Mouse (Mus musculus): ENCODE results near the gene Patz1. TPM values are rescaled to one million over a fixed set of nuclear protein-coding genes. Genes with fewer than 3 reads are reported as not detected.

The Patz1 gene
- polyA plus RNA-seq (2015; fragmentation: Nextera tagmentation; extraction: Ambion mirVana): 34.2 and 36.1 TPM in 2 replicates

DNA sequence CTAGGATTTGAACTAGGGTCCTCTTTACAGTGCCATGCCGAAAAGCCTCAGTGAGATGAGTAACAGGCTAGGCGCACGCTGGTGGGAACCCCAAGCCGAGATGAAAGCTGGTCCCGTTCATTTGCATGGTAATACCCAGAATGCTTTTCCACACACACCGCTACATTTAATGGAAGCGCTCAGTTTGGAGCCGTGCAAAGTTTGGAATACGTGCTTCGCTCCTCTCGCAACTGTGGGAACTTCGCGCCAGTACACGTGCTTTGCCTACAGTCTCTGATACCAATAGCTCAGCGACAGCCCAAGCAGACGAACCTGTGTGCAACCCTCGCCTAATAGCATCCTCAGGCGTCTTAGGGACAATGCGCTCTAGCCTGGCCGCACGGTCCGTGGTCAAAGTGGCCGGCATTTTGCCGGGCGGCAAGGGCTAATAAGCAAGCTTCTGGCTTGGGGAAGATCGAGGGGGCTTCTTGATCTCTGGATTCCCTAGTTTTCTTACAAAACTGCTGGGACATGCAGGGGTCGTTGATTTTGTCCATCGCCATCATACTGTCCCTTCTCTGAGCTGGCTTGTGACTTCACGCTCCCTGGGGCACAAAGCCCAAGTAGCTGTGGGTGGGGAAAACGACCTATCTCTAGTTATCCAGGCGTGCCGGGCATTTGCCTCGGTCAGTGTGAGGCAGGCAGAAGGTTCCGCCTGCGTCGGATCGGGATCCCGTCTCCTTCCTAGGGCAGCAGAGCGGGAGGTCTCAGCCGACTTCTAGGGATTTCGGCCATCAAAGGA, at the start of gene Patz1:
Gene Patz1, plus strand, starts transcription at position 354 of the 781 bp plus-strand sequence.
- Histone ChIP-seq H3K9ac (peak within 1 kb of the TSS; percentile 98), H3K4me2 (replicated peaks) (peak within 1 kb of the TSS; percentile 98), H3K4me3 (replicated peaks) (peak within 1 kb of the TSS; percentile 88), H3K36me3 (0 out of 2 replicates have a peak, but pooled peaks cover 3% of the 10 kb centered on the region), H3K9me3 (no peaks in the 10 kb centered on the region), H3K27me3 (replicated peaks) (no peaks in the 10 kb centered on the region), H3K27ac (peak within 1 kb of the TSS; percentile 100), H3K4me1 (replicated peaks) (peaks cover 24% of the 10 kb centered on the region)
- under 1% methylated on average over 41 of the region's 41 CpGs for WGBS
- peak; percentile 30 for ATAC-seq

DNA sequence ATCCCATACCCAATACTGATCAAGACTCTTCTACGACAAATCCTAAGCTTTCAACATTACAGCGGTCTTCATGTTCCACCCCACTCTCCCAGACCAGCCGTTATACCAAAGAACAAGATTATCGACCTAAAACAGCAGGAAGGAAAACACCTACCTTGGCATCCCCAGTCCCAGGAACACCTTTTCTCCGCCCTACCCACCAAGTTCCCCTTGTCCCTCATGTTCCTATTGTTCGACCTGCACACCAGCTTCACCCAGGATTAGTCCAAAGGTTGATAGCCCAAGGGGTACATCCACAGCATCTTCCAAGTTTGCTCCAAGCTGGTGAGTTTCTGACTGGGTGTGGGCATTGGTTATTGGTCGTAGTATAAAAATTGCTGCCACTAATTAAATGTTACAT, 46.3 kb upstream of the Patz1 start:
- Histone ChIP-seq H3K9me3 (peaks cover 3% of the 10 kb centered on the region; the same call in 1 of the 2 replicates), H3K4me1 (replicated peaks) (no peaks in the 10 kb centered on the region), H3K27me3 (replicated peaks) (no peaks in the 10 kb centered on the region), H3K4me3 (replicated peaks) (no peak overlapping the region), H3K27ac (no peak overlapping the region), H3K36me3 (peaks cover 37% of the 10 kb centered on the region), H3K4me2 (replicated peaks) (no peak overlapping the region), H3K9ac (no peak overlapping the region)
- no peak for ATAC-seq
- WGBS: 93% methylated on average over 7 of the region's 7 CpGs

DNA sequence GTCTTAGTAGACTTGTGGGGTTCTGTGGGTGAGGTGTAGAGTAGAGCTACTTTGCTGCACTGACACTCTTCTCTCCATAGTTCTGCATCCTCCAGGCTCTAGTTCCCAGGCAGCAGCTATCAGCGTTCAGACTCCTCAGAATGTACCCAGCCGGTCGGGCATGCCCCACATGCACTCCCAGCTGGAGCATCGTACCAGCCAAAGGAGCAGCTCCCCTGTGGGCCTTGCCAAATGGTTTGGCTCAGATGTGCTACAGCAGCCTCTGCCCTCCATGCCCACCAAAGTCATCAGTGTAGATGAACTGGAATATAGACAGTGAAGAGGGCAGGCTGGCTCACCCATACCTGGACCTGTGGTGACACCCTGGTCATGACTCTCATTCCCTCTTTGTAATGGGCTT, 44.9 kb upstream of the Patz1 start:
- WGBS: 78% methylated on average over 4 of the region's 4 CpGs
- Histone ChIP-seq H3K36me3 (peaks cover 39% of the 10 kb centered on the region), H3K4me2 (replicated peaks) (no peak overlapping the region), H3K4me3 (replicated peaks) (no peak overlapping the region), H3K9ac (no peak overlapping the region), H3K9me3 (peaks cover 3% of the 10 kb centered on the region; the same call in 1 of the 2 replicates), H3K27me3 (replicated peaks) (no peaks in the 10 kb centered on the region), H3K27ac (no peak overlapping the region), H3K4me1 (replicated peaks) (no peaks in the 10 kb centered on the region)
- ATAC-seq: no peak

DNA sequence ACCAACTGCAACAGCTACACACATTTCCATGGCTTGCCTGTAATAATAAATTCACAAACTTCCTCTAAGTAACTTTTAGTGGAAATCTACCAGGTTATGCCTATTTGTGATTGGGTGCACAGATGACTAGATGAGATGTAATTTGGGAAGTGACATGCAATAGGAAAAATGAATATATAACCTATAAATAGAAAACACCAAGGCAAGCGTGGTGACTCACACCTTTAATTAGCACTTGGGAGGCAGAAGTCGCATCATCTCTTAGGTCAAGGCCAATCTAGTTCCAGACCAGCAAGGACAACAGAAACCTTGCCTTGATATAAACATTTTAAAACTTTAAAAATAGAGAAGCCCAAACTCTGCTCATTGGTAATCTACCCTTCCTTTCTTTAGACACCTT, 41.3 kb upstream of the Patz1 start:
- Histone ChIP-seq H3K4me1 (replicated peaks) (no peaks in the 10 kb centered on the region), H3K27me3 (replicated peaks) (no peaks in the 10 kb centered on the region), H3K9me3 (no peaks in the 10 kb centered on the region), H3K36me3 (peaks cover 44% of the 10 kb centered on the region), H3K9ac (no peak overlapping the region), H3K4me3 (replicated peaks) (no peak overlapping the region), H3K4me2 (replicated peaks) (no peak overlapping the region), H3K27ac (no peak overlapping the region)
- no peak for ATAC-seq
- WGBS: 92% methylated on average over 2 of the region's 2 CpGs

DNA sequence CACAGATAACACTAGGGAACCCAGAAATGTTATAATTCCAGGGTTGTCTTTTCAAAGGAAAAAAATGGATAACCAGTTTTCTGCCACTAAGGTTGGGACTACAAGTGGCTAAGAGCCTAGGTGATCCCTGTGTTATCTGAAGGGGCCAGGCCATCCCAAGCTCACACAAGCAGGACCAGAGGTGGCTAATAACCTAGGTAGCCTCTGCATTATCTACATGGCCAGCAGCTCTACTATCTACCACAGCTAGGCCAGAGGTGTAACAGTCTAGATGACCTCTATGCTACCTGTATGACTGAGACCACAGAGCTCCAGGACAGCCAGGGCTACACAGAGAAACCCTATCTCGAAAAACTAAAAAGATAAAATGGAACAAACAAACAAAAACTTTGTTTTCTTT, 29.1 kb upstream of the Patz1 start:
- no peak overlapping the region for H3K4me2 ChIP-seq (replicated peaks)
- ATAC-seq: no peak
- H3K27me3 ChIP-seq (replicated peaks): no peaks in the 10 kb centered on the region
- H3K9ac ChIP-seq: no peak overlapping the region
- H3K4me3 ChIP-seq (replicated peaks): no peak overlapping the region
- WGBS: 88% methylated on average over 1 of the region's 1 CpGs
- peaks cover 38% of the 10 kb centered on the region for H3K36me3 ChIP-seq
- H3K9me3 ChIP-seq: no peaks in the 10 kb centered on the region
- peaks cover 5% of the 10 kb centered on the region; the same call in 1 of the 2 replicates for H3K4me1 ChIP-seq (replicated peaks)
- H3K27ac ChIP-seq: no peak overlapping the region

DNA sequence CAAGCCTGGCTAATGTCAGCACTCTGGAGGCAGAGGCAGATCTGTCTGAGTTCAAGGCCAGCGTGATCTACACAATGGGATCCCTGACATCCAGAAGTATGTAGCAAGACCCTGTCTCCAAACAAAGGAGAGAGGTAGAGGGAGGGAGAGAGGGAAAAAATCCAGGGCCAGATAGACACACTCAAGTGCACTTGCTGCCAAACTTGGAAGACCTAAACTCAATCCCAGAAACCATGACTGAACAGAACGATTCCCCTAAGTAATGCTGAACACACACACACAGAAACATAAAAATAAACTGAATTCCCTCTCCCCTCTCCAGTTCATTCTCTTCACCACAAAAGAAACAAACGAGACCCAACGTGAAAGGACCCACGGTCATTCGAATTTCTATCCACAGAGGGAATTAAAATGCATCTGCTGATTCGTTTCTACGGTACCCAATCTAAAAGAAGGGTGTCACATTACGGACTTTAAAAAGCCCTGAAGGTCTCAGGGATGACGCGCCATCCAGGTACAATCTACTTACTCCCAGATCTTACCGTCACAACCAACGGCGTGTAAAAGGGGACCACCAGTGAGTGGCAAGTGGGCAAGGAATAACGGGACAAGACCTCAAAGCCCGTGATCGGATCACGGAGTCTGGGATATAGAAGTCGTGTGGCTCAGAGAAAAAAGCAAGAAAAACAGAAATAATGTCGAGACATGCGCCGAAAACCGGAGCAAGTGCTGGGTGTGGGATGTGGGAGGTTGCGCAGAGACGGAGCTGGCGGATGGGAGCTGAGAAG, 23.2 kb upstream of the Patz1 start:
- peak overlapping the region; percentile 69 for H3K4me3 ChIP-seq (replicated peaks)

DNA sequence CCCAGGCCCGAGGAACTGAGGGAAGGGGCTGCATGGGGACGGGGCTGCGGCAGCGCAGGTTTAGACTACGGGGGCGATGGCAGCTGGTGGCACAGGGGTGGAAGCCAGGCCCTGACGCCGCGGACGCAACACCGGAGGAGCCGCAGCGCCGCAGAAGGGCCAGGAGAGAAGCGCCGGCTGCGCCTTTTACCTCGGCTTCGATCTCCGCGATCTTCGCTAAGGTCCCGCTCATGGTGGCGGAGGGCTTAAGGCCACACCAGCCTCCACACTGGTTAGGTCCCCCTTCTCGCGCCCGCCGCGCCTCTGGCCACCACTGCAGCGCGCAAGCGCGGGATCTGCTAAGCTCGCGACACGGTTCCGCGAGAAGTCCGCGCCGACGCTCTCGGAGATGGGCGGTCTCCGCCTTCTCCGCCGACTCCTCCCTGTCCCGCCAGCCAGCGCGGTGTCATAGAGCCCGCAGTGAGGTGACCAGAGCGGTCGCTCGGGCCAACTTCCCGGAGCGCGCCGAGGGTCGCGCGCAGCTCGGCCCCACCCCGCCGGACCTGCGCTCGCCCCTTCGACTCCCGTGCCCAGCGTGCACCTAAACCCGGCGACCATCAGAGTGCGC, 22.5 kb upstream of the Patz1 start, which contains the start of gene Drg1:
Gene Drg1, minus strand, starts transcription at position 337 of the 607 bp plus-strand sequence.
- WGBS: under 1% methylated on average over 69 of the region's 72 CpGs
- peak; percentile 99 for ATAC-seq
- peak within 1 kb of the TSS; percentile 62 for H3K4me2 ChIP-seq (replicated peaks)
- H3K9ac ChIP-seq: peak within 1 kb of the TSS; percentile 95
- peaks cover 12% of the 10 kb centered on the region for H3K4me1 ChIP-seq (replicated peaks)
- no peaks in the 10 kb centered on the region for H3K9me3 ChIP-seq
- peaks cover 9% of the 10 kb centered on the region for H3K36me3 ChIP-seq
- peak within 1 kb of the TSS; percentile 69 for H3K4me3 ChIP-seq (replicated peaks)
- no peaks in the 10 kb centered on the region for H3K27me3 ChIP-seq (replicated peaks)
- H3K27ac ChIP-seq: peak within 1 kb of the TSS; percentile 85

More for the DNA sequence above, 23.2 kb upstream of the Patz1 start:
- Histone ChIP-seq H3K9me3 (no peaks in the 10 kb centered on the region), H3K27me3 (replicated peaks) (no peaks in the 10 kb centered on the region), H3K4me2 (replicated peaks) (peak overlapping the region; percentile 62), H3K4me1 (replicated peaks) (peaks cover 12% of the 10 kb centered on the region), H3K9ac (peak overlapping the region; percentile 95), H3K36me3 (peaks cover 13% of the 10 kb centered on the region), H3K27ac (peak overlapping the region; percentile 85)
- peak; percentile 15 for ATAC-seq
- under 1% methylated on average over 26 of the region's 26 CpGs for WGBS

DNA sequence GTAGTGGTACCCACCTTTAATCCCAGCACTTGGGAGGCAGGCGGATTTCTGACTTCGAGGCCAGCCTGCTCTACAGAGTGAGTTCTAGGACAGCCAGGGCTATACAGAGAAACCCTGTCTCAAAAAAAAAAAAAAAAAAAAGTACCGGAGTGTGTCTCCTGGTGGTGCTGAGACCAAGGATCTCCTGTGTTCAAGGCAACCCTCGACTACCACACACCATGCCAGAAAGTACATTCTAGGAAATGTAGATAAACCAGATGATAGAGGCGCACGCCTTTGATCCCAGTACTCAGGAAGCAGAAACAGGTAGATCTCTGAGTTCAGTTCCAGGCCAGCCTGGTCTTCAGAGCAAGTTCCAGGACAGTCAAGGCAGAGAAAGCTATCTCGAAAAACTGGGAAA, 21.5 kb upstream of the Patz1 start:
- Histone ChIP-seq H3K4me1 (replicated peaks) (peaks cover 12% of the 10 kb centered on the region), H3K4me2 (replicated peaks) (peak overlapping the region; percentile 52), H3K27me3 (replicated peaks) (no peaks in the 10 kb centered on the region), H3K9me3 (no peaks in the 10 kb centered on the region), H3K27ac (no peak overlapping the region), H3K4me3 (replicated peaks) (peak overlapping the region; percentile 69), H3K36me3 (peaks cover 3% of the 10 kb centered on the region; the same call in 1 of the 2 replicates), H3K9ac (peak overlapping the region; percentile 95; the same call in 1 of the 2 replicates)
- WGBS: 50% methylated on average over 7 of the region's 7 CpGs
- no peak; the same call in 1 of the 2 replicates for ATAC-seq

DNA sequence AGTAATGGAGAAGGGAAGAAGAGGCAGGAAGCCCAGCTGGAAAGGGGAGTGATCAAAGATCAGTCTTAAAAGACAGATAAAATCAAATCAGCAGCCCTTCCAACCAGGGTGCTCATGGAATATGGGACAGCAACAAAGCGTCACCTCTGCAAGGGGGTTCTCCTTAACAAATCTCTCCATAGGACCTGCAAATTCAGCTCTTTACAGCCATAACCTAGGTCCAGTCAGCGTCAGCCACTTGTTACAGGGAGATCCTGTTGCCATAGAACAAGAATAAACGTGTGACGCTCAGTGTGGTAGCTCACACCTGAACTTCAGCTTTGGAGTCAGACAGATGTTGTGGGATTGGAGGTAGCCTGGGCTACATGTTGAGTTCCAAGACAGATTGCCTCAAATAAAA, 19.4 kb upstream of the Patz1 start:
- Histone ChIP-seq H3K4me2 (replicated peaks) (no peak overlapping the region), H3K27ac (no peak overlapping the region), H3K36me3 (no peaks in the 10 kb centered on the region), H3K27me3 (replicated peaks) (no peaks in the 10 kb centered on the region), H3K9me3 (no peaks in the 10 kb centered on the region), H3K4me3 (replicated peaks) (no peak overlapping the region), H3K9ac (no peak overlapping the region), H3K4me1 (replicated peaks) (peaks cover 9% of the 10 kb centered on the region)
- ATAC-seq: no peak
- 48% methylated on average over 4 of the region's 4 CpGs for WGBS

DNA sequence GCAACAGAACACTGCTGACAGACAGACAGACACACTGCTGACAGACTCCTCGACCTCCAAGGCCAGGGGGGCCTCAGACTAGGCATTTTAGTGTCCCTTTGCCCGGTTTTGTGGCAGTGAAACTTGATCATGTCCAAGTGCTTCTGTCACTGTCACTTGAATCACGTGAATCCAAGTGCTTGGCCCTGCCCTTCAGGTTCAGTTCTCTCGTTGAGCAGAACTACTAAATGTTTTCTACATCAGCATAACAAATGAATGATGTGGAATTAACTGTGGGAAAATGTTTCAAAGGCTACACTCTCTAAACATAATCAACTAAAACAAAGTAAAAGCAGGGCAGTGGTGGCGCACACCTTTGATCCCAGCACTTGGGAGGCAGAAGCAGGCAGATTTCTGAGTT, 10.3 kb upstream of the Patz1 start:
- H3K9me3 ChIP-seq: no peaks in the 10 kb centered on the region
- H3K27ac ChIP-seq: no peak overlapping the region
- no peak overlapping the region for H3K4me3 ChIP-seq (replicated peaks)
- ATAC-seq: no peak
- no peaks in the 10 kb centered on the region for H3K4me1 ChIP-seq (replicated peaks)
- H3K27me3 ChIP-seq (replicated peaks): no peaks in the 10 kb centered on the region
- no peaks in the 10 kb centered on the region for H3K36me3 ChIP-seq
- no peak overlapping the region for H3K9ac ChIP-seq
- no peak overlapping the region for H3K4me2 ChIP-seq (replicated peaks)
- 60% methylated on average over 5 of the region's 5 CpGs for WGBS

DNA sequence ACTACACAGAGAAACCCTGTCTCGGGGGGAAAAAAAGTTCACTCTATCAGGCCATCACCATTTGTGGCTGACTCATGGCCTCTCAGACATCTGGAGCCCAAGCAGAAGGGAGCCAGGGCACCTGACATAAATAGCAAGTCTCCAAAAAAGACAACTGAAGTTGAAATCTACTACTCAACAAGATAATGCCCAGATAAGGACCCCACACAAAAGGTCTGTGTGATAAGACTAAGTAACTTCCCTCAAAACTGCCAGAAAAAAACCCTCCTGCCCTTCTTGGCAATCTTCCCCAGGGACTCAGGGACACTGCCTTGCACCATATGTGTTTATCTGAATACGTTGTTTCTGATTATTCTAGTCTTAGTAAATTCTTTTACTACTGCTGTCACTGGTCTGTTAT, 8.9 kb upstream of the Patz1 start:
- Histone ChIP-seq H3K9ac (no peak overlapping the region), H3K27me3 (replicated peaks) (no peaks in the 10 kb centered on the region), H3K27ac (no peak overlapping the region), H3K4me2 (replicated peaks) (no peak overlapping the region), H3K4me1 (replicated peaks) (no peaks in the 10 kb centered on the region), H3K9me3 (no peaks in the 10 kb centered on the region), H3K36me3 (no peaks in the 10 kb centered on the region), H3K4me3 (replicated peaks) (no peak overlapping the region)
- 74% methylated on average over 2 of the region's 2 CpGs for WGBS
- ATAC-seq: no peak

DNA sequence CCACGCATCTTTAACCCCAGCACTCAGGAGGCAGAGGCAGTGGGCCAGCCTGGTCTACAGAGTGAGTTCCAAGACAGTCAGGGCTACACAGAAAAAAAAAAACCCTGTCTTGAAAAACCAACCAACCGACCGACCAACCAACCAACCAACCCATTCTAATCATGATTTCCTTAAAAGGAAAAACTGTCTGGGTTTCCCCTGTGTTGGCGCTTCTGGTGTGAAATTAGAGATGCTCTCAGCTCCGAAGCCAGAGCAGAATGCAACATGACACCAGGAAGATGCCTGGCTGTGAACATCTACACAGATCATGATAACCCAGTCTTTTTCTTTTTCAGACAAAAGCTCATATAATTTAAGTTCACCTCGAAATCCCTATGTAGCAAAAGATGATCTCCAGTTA, 5.8 kb upstream of the Patz1 start:
- H3K27me3 ChIP-seq (replicated peaks): no peaks in the 10 kb centered on the region
- no peak overlapping the region for H3K27ac ChIP-seq
- no peaks in the 10 kb centered on the region for H3K9me3 ChIP-seq
- no peaks in the 10 kb centered on the region for H3K36me3 ChIP-seq
- H3K4me1 ChIP-seq (replicated peaks): peaks cover 3% of the 10 kb centered on the region
- H3K4me3 ChIP-seq (replicated peaks): no peak overlapping the region
- ATAC-seq: no peak
- WGBS: 80% methylated on average over 6 of the region's 6 CpGs
- H3K9ac ChIP-seq: no peak overlapping the region
- no peak overlapping the region for H3K4me2 ChIP-seq (replicated peaks)

All from intestine, embryonic 15.5 days (tissue).